Mouse (Mus musculus) embryonic facial prominence, embryonic 13.5 days (tissue): ENCODE measurements around the gene Lbhd1. TPM values are rescaled to one million over a fixed set of nuclear protein-coding genes. Genes with fewer than 3 reads are reported as not detected.
A peak's percentile ranks its signal among the peaks of the same experiment; 100 is the strongest.
"Not testable (repeated sequence)": the region's sequence is repeated elsewhere in the genome, so short reads cannot be mapped to it uniquely, and the experiment has no call there.

Experiments used
- ATAC-seq: fragments of 200-750 bp; cut with Nextera tagmentation; 2 replicates; pipeline ENCODE4 v1.8.0; 2017; ENCODE audit warnings: low read depth; ENCODE audit not compliant: insufficient number of reproducible peaks, insufficient read depth, low FRiP score, low TSS enrichment
- H3K27ac ChIP-seq: fragments of 300-500 bp; sonication (generic); 2 replicates; pipeline ENCODE4 v1.5.1; 2015; ENCODE audit warnings: moderate library complexity, mild to moderate bottlenecking, inconsistent platforms
- H3K27me3 ChIP-seq: fragments of 300-500 bp; sonication (generic); 2 replicates; pipeline ENCODE4 v1.6.1; 2015; ENCODE audit warnings: mild to moderate bottlenecking, inconsistent platforms
- H3K36me3 ChIP-seq: fragments of 300-500 bp; sonication (generic); 2 replicates; pipeline ENCODE4 v1.6.1; 2015; ENCODE audit warnings: mild to moderate bottlenecking, inconsistent platforms
- H3K4me1 ChIP-seq: fragments of 300-500 bp; sonication (generic); 2 replicates; pipeline ENCODE4 v1.6.1; 2015; ENCODE audit warnings: inconsistent platforms
- H3K4me2 ChIP-seq: fragments of 300-500 bp; sonication (generic); 2 replicates; pipeline ENCODE4 v1.6.1; 2015; ENCODE audit warnings: moderate library complexity, mild to moderate bottlenecking, inconsistent platforms
- H3K4me3 ChIP-seq: fragments of 300-500 bp; sonication (generic); 2 replicates; pipeline ENCODE4 v1.5.1; 2015; ENCODE audit warnings: mild to moderate bottlenecking, inconsistent platforms
- H3K9ac ChIP-seq: fragments of 300-500 bp; sonication (generic); 2 replicates; pipeline ENCODE4 v1.6.1; 2015; ENCODE audit warnings: mild to moderate bottlenecking, inconsistent platforms
- H3K9me3 ChIP-seq: fragments of 300-500 bp; sonication (generic); 2 replicates; pipeline ENCODE4 v1.6.1; 2016; ENCODE audit warnings: inconsistent platforms
- WGBS: fragments of 180-500 bp; shearing (Covaris S2); methylation state at CpG from one replicate; pipeline ENCODE4 v1.1.7; 2015; ENCODE audit warnings: mixed read lengths; 5-methylcytosine and 5-hydroxymethylcytosine counted together
- polyA plus RNA-seq: library from polyadenylated mRNA; unstranded; fragments of >200 nt; fragmentation: Nextera tagmentation; extraction: Ambion mirVana; gene quantifications from 2 replicates; pipeline ENCODE4 v1.2.1, GENCODE M21; 2015

Gene Lbhd1
- 56.0 and 91.0 TPM in 2 replicates for polyA plus RNA-seq

- no peak within 1 kb of the TSS for H3K4me3 ChIP-seq
- peaks cover 10% of the 10 kb centered on the region for H3K36me3 ChIP-seq
- no peak for ATAC-seq
- WGBS = 79% methylated on average over 3 of the region's 3 CpGs
- peaks cover 19% of the 10 kb centered on the region for H3K4me1 ChIP-seq
- H3K9ac ChIP-seq = no peak within 1 kb of the TSS
- H3K27ac ChIP-seq = no peak within 1 kb of the TSS
- H3K9me3 ChIP-seq = no peaks in the 10 kb centered on the region
- no peaks in the 10 kb centered on the region for H3K27me3 ChIP-seq
- H3K4me2 ChIP-seq = no peak within 1 kb of the TSS
Observed at GRCm38 (mm10) chr19:8883616-8884015, at the start of gene Lbhd1, which contains the start of gene Gm49403. Gene Lbhd1, plus strand, starts transcription at chr19:8883732. Gene Gm49403, plus strand, starts transcription at chr19:8883930.

GRCm38 (mm10) chr19:8836327-8836726 lies 47.2 kb upstream of the Lbhd1 start:
- peak overlapping the region; percentile 99; the same call in 1 of the 2 replicates for H3K27ac ChIP-seq
- not testable (repeated sequence) for H3K4me2 ChIP-seq, H3K4me3 ChIP-seq, H3K9me3 ChIP-seq, H3K27me3 ChIP-seq, ATAC-seq, H3K9ac ChIP-seq
- peaks cover 51% of the 10 kb centered on the region for H3K36me3 ChIP-seq
- WGBS = 97% methylated on average over 10 of the region's 10 CpGs
- H3K4me1 ChIP-seq = peaks cover 31% of the 10 kb centered on the region

- peaks cover 44% of the 10 kb centered on the region for H3K36me3 ChIP-seq
Observed at GRCm38 (mm10) chr19:8837251-8837791, 46.2 kb upstream of the Lbhd1 start, which contains the start of gene Bscl2. Gene Bscl2, plus strand, starts transcription at chr19:8837467.

GRCm38 (mm10) chr19:8838041-8838730 lies 45.3 kb upstream of the Lbhd1 start:
- WGBS = 17% methylated on average over 15 of the region's 15 CpGs
- Histone ChIP-seq H3K4me1 (peaks cover 31% of the 10 kb centered on the region), H3K4me2 (peak overlapping the region; percentile 79), H3K27me3 (no peaks in the 10 kb centered on the region), H3K9me3 (no peaks in the 10 kb centered on the region), H3K9ac (peak overlapping the region; percentile 83), H3K36me3 (peaks cover 43% of the 10 kb centered on the region), H3K27ac (peak overlapping the region; percentile 99), H3K4me3 (peak overlapping the region; percentile 56)
- ATAC-seq = no peak; the same call in 1 of the 2 replicates

More at GRCm38 (mm10) chr19:8837251-8837791, 46.2 kb upstream of the Lbhd1 start, which contains the start of gene Bscl2:
- WGBS = under 1% methylated on average over 38 of the region's 38 CpGs
- Histone ChIP-seq H3K27ac (peak within 1 kb of the TSS; percentile 99), H3K9me3 (no peaks in the 10 kb centered on the region), H3K9ac (peak within 1 kb of the TSS; percentile 83), H3K4me1 (peaks cover 31% of the 10 kb centered on the region), H3K4me3 (peak within 1 kb of the TSS; percentile 56), H3K27me3 (no peaks in the 10 kb centered on the region), H3K4me2 (peak within 1 kb of the TSS; percentile 79)
- ATAC-seq = peak; percentile 53

- H3K9ac ChIP-seq = peak within 1 kb of the TSS; percentile 83
- 47% methylated on average over 11 of the region's 11 CpGs for whole genome bisulfite sequencing
Observed at GRCm38 (mm10) chr19:8839103-8839907, 44.2 kb upstream of the Lbhd1 start, which contains the start of gene Gng3. Gene Gng3, minus strand, starts transcription at chr19:8839194.

GRCm38 (mm10) chr19:8839908-8840791 lies 43.4 kb upstream of the Lbhd1 start:
- Histone ChIP-seq H3K36me3 (peaks cover 26% of the 10 kb centered on the region), H3K9me3 (no peaks in the 10 kb centered on the region), H3K4me1 (peaks cover 31% of the 10 kb centered on the region), H3K9ac (peak overlapping the region; percentile 73), H3K27ac (no peak overlapping the region), H3K4me2 (peak overlapping the region; percentile 79), H3K4me3 (peak overlapping the region; percentile 48), H3K27me3 (no peaks in the 10 kb centered on the region)
- 22% methylated on average over 29 of the region's 29 CpGs for WGBS
- no peak for ATAC-seq

More at GRCm38 (mm10) chr19:8839103-8839907, 44.2 kb upstream of the Lbhd1 start, which contains the start of gene Gng3:
- Histone ChIP-seq H3K36me3 (peaks cover 32% of the 10 kb centered on the region), H3K4me3 (peak within 1 kb of the TSS; percentile 56), H3K27ac (peak within 1 kb of the TSS; percentile 99), H3K27me3 (no peaks in the 10 kb centered on the region), H3K4me2 (peak within 1 kb of the TSS; percentile 79), H3K9me3 (no peaks in the 10 kb centered on the region), H3K4me1 (peaks cover 31% of the 10 kb centered on the region)
- peak; percentile 27 for ATAC-seq

- Histone ChIP-seq H3K36me3 (peaks cover 24% of the 10 kb centered on the region), H3K9ac (peak overlapping the region; percentile 73), H3K27ac (no peak overlapping the region), H3K4me1 (peaks cover 31% of the 10 kb centered on the region), H3K9me3 (no peaks in the 10 kb centered on the region), H3K27me3 (no peaks in the 10 kb centered on the region), H3K4me2 (peak overlapping the region; percentile 79), H3K4me3 (peak overlapping the region; percentile 48)
- no peak for ATAC-seq
- 94% methylated on average over 7 of the region's 7 CpGs for WGBS
Observed at GRCm38 (mm10) chr19:8841012-8841411, 42.5 kb upstream of the Lbhd1 start.

- ATAC-seq = no peak
- Histone ChIP-seq H3K27ac (no peak overlapping the region), H3K4me1 (peaks cover 31% of the 10 kb centered on the region), H3K9me3 (no peaks in the 10 kb centered on the region), H3K4me3 (no peak overlapping the region), H3K4me2 (no peak overlapping the region), H3K36me3 (peaks cover 40% of the 10 kb centered on the region), H3K27me3 (no peaks in the 10 kb centered on the region), H3K9ac (no peak overlapping the region)
- 85% methylated on average over 6 of the region's 6 CpGs for WGBS
Observed at GRCm38 (mm10) chr19:8842961-8843360, 40.6 kb upstream of the Lbhd1 start.

- peaks cover 45% of the 10 kb centered on the region for H3K36me3 ChIP-seq
- H3K9me3 ChIP-seq = no peaks in the 10 kb centered on the region
- no peak overlapping the region for H3K4me2 ChIP-seq
- H3K4me3 ChIP-seq = no peak overlapping the region
- H3K9ac ChIP-seq = peak overlapping the region; percentile 16; the same call in 1 of the 2 replicates
- no peaks in the 10 kb centered on the region for H3K27me3 ChIP-seq
- H3K4me1 ChIP-seq = peaks cover 16% of the 10 kb centered on the region
- no peak overlapping the region for H3K27ac ChIP-seq
- no peak for ATAC-seq
- 64% methylated on average over 5 of the region's 5 CpGs for WGBS
Observed at GRCm38 (mm10) chr19:8844371-8845129, 39.0 kb upstream of the Lbhd1 start.

- Histone ChIP-seq H3K9ac (no peak overlapping the region), H3K4me3 (no peak overlapping the region), H3K36me3 (peaks cover 33% of the 10 kb centered on the region), H3K4me2 (no peak overlapping the region), H3K27ac (no peak overlapping the region), H3K4me1 (peaks cover 10% of the 10 kb centered on the region), H3K9me3 (no peaks in the 10 kb centered on the region), H3K27me3 (no peaks in the 10 kb centered on the region)
- ATAC-seq = no peak
- WGBS = 57% methylated on average over 5 of the region's 5 CpGs
Observed at GRCm38 (mm10) chr19:8848356-8848755, 35.2 kb upstream of the Lbhd1 start.
